Mouse (Mus musculus) cerebellum, adult 2 months (tissue): ENCODE data around the gene Lsp1. TPM values are rescaled to one million over a fixed set of nuclear protein-coding genes. Genes with fewer than 3 reads are reported as not detected.

Source experiments
- DNase-seq, 2 experiments: peaks; one replicate each; pipeline ENCODE4 v3.0.0; 2021
- H3K27ac ChIP-seq: fragments of 200-500 bp; 2 replicates; pipeline ENCODE4 v1.5.1; 2012; ENCODE audit warnings: low read length, control low read depth, inconsistent platforms; ENCODE audit not compliant: insufficient read depth
- H3K27me3 ChIP-seq: fragments of 200-500 bp; 2 replicates; pipeline ENCODE4 v1.6.1; 2012; ENCODE audit warnings: inconsistent platforms, mild to moderate bottlenecking, low read length, moderate library complexity; ENCODE audit not compliant: control insufficient read depth, insufficient read depth
- H3K4me1 ChIP-seq: fragments of 200-500 bp; 2 replicates; pipeline ENCODE4 v1.6.1; 2011; ENCODE audit warnings: low read length; ENCODE audit not compliant: control insufficient read depth, insufficient read depth
- H3K4me3 ChIP-seq: fragments of 200-500 bp; replicated peaks from 2 replicates; pipeline ENCODE3; 2011; ENCODE audit warnings: mild to moderate bottlenecking, low read depth, low read length, control low read depth; ENCODE audit not compliant: insufficient read depth
- CTCF ChIP-seq: fragments of 200-500 bp; IDR thresholded peaks from 2 replicates; pipeline ENCODE4 v1.5.1; 2011; ENCODE audit warnings: low read depth, mild to moderate bottlenecking, control low read depth, low read length, moderate library complexity, borderline replicate concordance; ENCODE audit not compliant: insufficient read depth
- POLR2A ChIP-seq: fragments of 200-500 bp; IDR thresholded peaks from 2 replicates; pipeline ENCODE4 v1.6.1; 2011; ENCODE audit warnings: low read length, control low read depth, borderline replicate concordance; ENCODE audit not compliant: insufficient read depth
- WGBS: fragments of 180-500 bp; shearing (Covaris S2); methylation state at CpG from one replicate; pipeline ENCODE4 v1.1.7; 2018; 5-methylcytosine and 5-hydroxymethylcytosine counted together
- polyA plus RNA-seq: library from polyadenylated mRNA; depleted of rRNA; stranded (reverse); fragments of >200 nt; gene quantifications from 2 replicates; pipeline ENCODE4 v1.2.3, GENCODE M21; 2012

Gene Lsp1
- polyA plus RNA-seq, 1 experiment: 5.9 TPM

- no peak for DNase-seq
- WGBS: 91% methylated on average over 4 of the region's 4 CpGs
- TF ChIP-seq CTCF (no peak), POLR2A (no peak)
These were observed 53.4 kb downstream of the Lsp1 start for GRCm38 (mm10) chr7:142514048-142514447.

GRCm38 (mm10) chr7:142516221-142516978, 55.8 kb downstream of the Lsp1 start:
- no peaks in the 10 kb centered on the region for H3K4me1 ChIP-seq
- DNase-seq: no peak
- H3K27ac ChIP-seq: no peak overlapping the region
- H3K4me3 ChIP-seq: no peak overlapping the region
- no peak for TF ChIP-seq POLR2A
- no peak for TF ChIP-seq CTCF
- WGBS: 47% methylated on average over 21 of the region's 21 CpGs
- H3K27me3 ChIP-seq: no peaks in the 10 kb centered on the region

More at GRCm38 (mm10) chr7:142514048-142514447, 53.4 kb downstream of the Lsp1 start:
- H3K4me1 ChIP-seq: no peaks in the 10 kb centered on the region
- H3K27ac ChIP-seq: no peak overlapping the region
- no peaks in the 10 kb centered on the region for H3K27me3 ChIP-seq
- no peak overlapping the region for H3K4me3 ChIP-seq

GRCm38 (mm10) chr7:142517531-142517930, 56.9 kb downstream of the Lsp1 start:
- 83% methylated on average over 3 of the region's 3 CpGs for WGBS
- DNase-seq: no peak
- no peak for TF ChIP-seq CTCF
- no peak for TF ChIP-seq POLR2A
- no peaks in the 10 kb centered on the region for H3K4me1 ChIP-seq
- H3K4me3 ChIP-seq: no peak overlapping the region
- H3K27ac ChIP-seq: no peak overlapping the region
- no peaks in the 10 kb centered on the region for H3K27me3 ChIP-seq

GRCm38 (mm10) chr7:142520331-142520730, 59.7 kb downstream of the Lsp1 start:
- no peak for TF ChIP-seq CTCF
- no peak for TF ChIP-seq POLR2A
- Histone ChIP-seq H3K27ac (no peak overlapping the region), H3K4me3 (no peak overlapping the region), H3K4me1 (no peaks in the 10 kb centered on the region), H3K27me3 (no peaks in the 10 kb centered on the region)
- DNase-seq: no peak
- WGBS: 93% methylated on average over 4 of the region's 4 CpGs

- WGBS: 49% methylated on average over 4 of the region's 4 CpGs
- no peak for TF ChIP-seq POLR2A
- peak; percentile 55; the same call in 1 of the 2 replicates for TF ChIP-seq CTCF
- no peaks in the 10 kb centered on the region for H3K27me3 ChIP-seq
- DNase-seq: peak; percentile 15 to 40
- no peaks in the 10 kb centered on the region for H3K4me1 ChIP-seq
- H3K4me3 ChIP-seq: no peak overlapping the region
- H3K27ac ChIP-seq: no peak overlapping the region
These were observed 61.7 kb downstream of the Lsp1 start for GRCm38 (mm10) chr7:142522352-142522751.

GRCm38 (mm10) chr7:142523200-142523990, 62.8 kb downstream of the Lsp1 start:
- Histone ChIP-seq H3K27me3 (no peaks in the 10 kb centered on the region), H3K4me1 (no peaks in the 10 kb centered on the region), H3K27ac (no peak overlapping the region), H3K4me3 (no peak overlapping the region)
- no peak for DNase-seq
- TF ChIP-seq CTCF (no peak), POLR2A (no peak)
- 71% methylated on average over 17 of the region's 17 CpGs for WGBS

- H3K27ac ChIP-seq: no peak overlapping the region
- no peaks in the 10 kb centered on the region for H3K4me1 ChIP-seq
- no peak for TF ChIP-seq POLR2A
- no peak for TF ChIP-seq CTCF
- no peaks in the 10 kb centered on the region for H3K27me3 ChIP-seq
- no peak for DNase-seq
- WGBS: 57% methylated on average over 13 of the region's 13 CpGs
- H3K4me3 ChIP-seq: no peak overlapping the region
These were observed 65.0 kb downstream of the Lsp1 start for GRCm38 (mm10) chr7:142525342-142526178.
